Mouse (Mus musculus) NIH3T3 (cell line): ENCODE measurements around the gene Tspan4.

Experiments
- DNase-seq: peaks from one replicate; pipeline ENCODE4 v3.0.0-alpha.2; 2012; ENCODE audit warnings: low read depth

The Tspan4 gene

GRCm38 (mm10) chr7:141506278-141506677, 31.2 kb downstream of the Tspan4 start:
- no peak for DNase-seq

GRCm38 (mm10) chr7:141508160-141508559, 33.1 kb downstream of the Tspan4 start:
- no peak for DNase-seq

- no peak for DNase-seq
These were observed 35.2 kb downstream of the Tspan4 start for GRCm38 (mm10) chr7:141510196-141510595.

GRCm38 (mm10) chr7:141510681-141511191, 35.7 kb downstream of the Tspan4 start:
- DNase-seq: no peak

GRCm38 (mm10) chr7:141517638-141518037, 42.6 kb downstream of the Tspan4 start:
- DNase-seq: no peak

GRCm38 (mm10) chr7:141518296-141518695, 43.3 kb downstream of the Tspan4 start:
- DNase-seq: no peak

- DNase-seq: no peak
These were observed 43.9 kb downstream of the Tspan4 start for GRCm38 (mm10) chr7:141518926-141519325.

- no peak for DNase-seq
These were observed 44.8 kb downstream of the Tspan4 start for GRCm38 (mm10) chr7:141519795-141520194.

GRCm38 (mm10) chr7:141523007-141523406, 48.0 kb downstream of the Tspan4 start:
- DNase-seq: no peak

GRCm38 (mm10) chr7:141524271-141524670, 49.2 kb downstream of the Tspan4 start:
- peak; percentile 77 for DNase-seq

GRCm38 (mm10) chr7:141524760-141525579, 49.9 kb downstream of the Tspan4 start:
- DNase-seq: peak; percentile 86

GRCm38 (mm10) chr7:141525580-141525925, 50.5 kb downstream of the Tspan4 start:
- DNase-seq: no peak

- no peak for DNase-seq
These were observed 60.5 kb downstream of the Tspan4 start for GRCm38 (mm10) chr7:141535570-141535969.

- peak; percentile 11 for DNase-seq
These were observed 64.0 kb downstream of the Tspan4 start for GRCm38 (mm10) chr7:141538852-141539555.

GRCm38 (mm10) chr7:141539556-141540311, 64.7 kb downstream of the Tspan4 start, which contains the start of gene Chid1:
TSS of gene Chid1 (minus strand) at chr7:141539857.
- DNase-seq: peak; percentile 99

- peak; percentile 85 for DNase-seq
These were observed 65.5 kb downstream of the Tspan4 start for GRCm38 (mm10) chr7:141540312-141541081.

- peak; percentile 77 for DNase-seq
These were observed 66.6 kb downstream of the Tspan4 start for GRCm38 (mm10) chr7:141541681-141542080.

- DNase-seq: no peak
These were observed 67.5 kb downstream of the Tspan4 start for GRCm38 (mm10) chr7:141542588-141542987.
